Mouse (Mus musculus) G1E (cell line): ENCODE measurements around the gene Gm44965. TPM values are rescaled to one million over a fixed set of nuclear protein-coding genes. Genes with fewer than 3 reads are reported as not detected.

ENCODE experiments used
- ATAC-seq: 2 replicates; pipeline ENCODE4 v1.8.0; 2016; ENCODE audit warnings: mild to moderate bottlenecking; ENCODE audit not compliant: insufficient number of reproducible peaks, poor library complexity, low FRiP score, severe bottlenecking; ENCODE audit errors: extremely low read depth
- DNase-seq: peaks from one replicate; pipeline ENCODE4 v3.0.0; 2012; ENCODE audit warnings: low spot score
- H3K27me3 ChIP-seq: 2 replicates; pipeline ENCODE4 v1.6.1; 2012; ENCODE audit warnings: mild to moderate bottlenecking, low read length, inconsistent platforms; ENCODE audit not compliant: insufficient read depth
- H3K36me3 ChIP-seq: replicated peaks from 2 replicates; pipeline ENCODE3; 2012; ENCODE audit warnings: mild to moderate bottlenecking, inconsistent platforms
- H3K4me1 ChIP-seq: 2 replicates; pipeline ENCODE4 v1.6.1; 2012; ENCODE audit warnings: low read depth, low read length, inconsistent platforms, mixed read lengths; ENCODE audit not compliant: insufficient read depth
- H3K4me3 ChIP-seq: 2 replicates; pipeline ENCODE4 v1.5.1; 2012; ENCODE audit warnings: low read depth, mild to moderate bottlenecking, inconsistent platforms, low read length, moderate library complexity, mixed read lengths
- H3K9me3 ChIP-seq: replicated peaks from 2 replicates; pipeline ENCODE4 v1.6.1; 2012; ENCODE audit warnings: inconsistent platforms
- CTCF ChIP-seq: IDR thresholded peaks from 2 replicates; pipeline ENCODE4 v1.5.1; 2012; ENCODE audit warnings: low read depth, low read length, inconsistent platforms, mixed read lengths
- GATA1 ChIP-seq: IDR thresholded peaks from 2 replicates; pipeline ENCODE4 v1.6.1; 2012; ENCODE audit warnings: borderline replicate concordance, low read length, inconsistent platforms, mixed read lengths
- GATA2 ChIP-seq: IDR thresholded peaks from 2 replicates; pipeline ENCODE4 v1.6.1; 2012; ENCODE audit warnings: low read depth, low read length, inconsistent platforms, borderline replicate concordance
- POLR2AphosphoS5 ChIP-seq: IDR thresholded peaks from 2 replicates; pipeline ENCODE4 v1.6.1; 2012; ENCODE audit warnings: low read depth, low read length, inconsistent platforms; ENCODE audit not compliant: insufficient replicate concordance
- TAL1 ChIP-seq: conservative IDR thresholded peaks from 2 replicates; pipeline ENCODE4 v1.6.1; 2012; ENCODE audit warnings: low read depth, low read length, inconsistent platforms, mixed read lengths
- polyA plus RNA-seq: library from polyadenylated mRNA; stranded (reverse); fragments of >175 nt; gene quantifications from 2 replicates; pipeline ENCODE4 v1.2.3, GENCODE M21; 2012
- total RNA-seq, 2 experiments: library from RNA; stranded (forward) in 1 of 2; stranded (reverse) in 1 of 2; fragments of 200-1000 nt in 1 of 2; fragments of >200 nt in 1 of 2; fragmentation: Nextera tagmentation in 1 of 2; gene quantifications; 2 replicates each; pipeline ENCODE4 v1.2.3; 2014 to 2017

The Gm44965 gene
- total and polyA plus RNA-seq, 3 experiments: not detected

DNA sequence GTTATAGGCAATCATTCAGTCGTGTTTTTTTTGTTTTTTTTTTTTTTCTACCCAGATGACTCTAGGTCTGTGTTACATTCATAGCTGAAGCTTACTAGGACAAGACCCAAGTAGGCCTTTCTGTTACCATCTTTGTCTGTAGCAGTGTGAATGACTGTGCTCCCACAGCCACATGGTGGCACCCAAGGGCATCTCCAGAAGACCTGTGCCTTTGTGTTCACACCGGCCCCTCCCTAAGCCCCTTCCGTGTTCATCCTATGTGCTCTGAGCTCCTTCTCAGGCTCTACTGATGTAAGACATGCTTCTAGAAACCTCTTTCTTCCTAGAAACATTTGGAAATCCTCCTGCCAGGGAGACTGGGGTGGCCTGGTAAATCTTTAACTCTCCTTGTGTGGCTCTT is 53.3 kb downstream of the Gm44965 start, which contains the start of gene Gimap8:
TSS of gene Gimap8 (plus strand) at position 240 of the 400 bp plus-strand sequence.
- ATAC-seq (no peak), DNase-seq (no peak)
- no peak within 1 kb of the TSS for H3K4me3 ChIP-seq

DNA sequence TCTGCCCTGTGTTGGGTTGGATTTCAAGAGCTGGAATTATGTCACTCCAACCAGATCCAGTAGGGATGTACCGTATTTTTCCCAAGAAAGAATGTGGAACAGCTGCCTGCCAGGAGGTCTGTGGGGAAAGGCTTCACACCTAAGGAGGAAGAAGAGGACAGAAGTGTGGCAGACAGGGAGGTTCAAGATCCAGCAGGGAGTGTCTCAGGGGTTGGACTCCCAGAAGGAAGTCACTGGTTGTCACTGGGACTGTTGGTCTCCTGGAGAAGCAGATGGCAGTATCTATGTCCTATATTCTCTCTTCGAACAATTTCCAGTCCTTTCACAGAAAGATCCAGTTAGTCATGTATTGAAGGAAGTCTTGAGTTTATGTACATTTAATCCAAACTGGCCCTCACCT is 53.9 kb downstream of the Gm44965 start:
- ATAC-seq: no peak
- Histone ChIP-seq H3K4me3 (no peak overlapping the region), H3K36me3 (no peaks in the 10 kb centered on the region), H3K9me3 (no peaks in the 10 kb centered on the region), H3K4me1 (no peaks in the 10 kb centered on the region), H3K27me3 (peaks cover 9% of the 10 kb centered on the region)
- no peak for DNase-seq
- no peak for TF ChIP-seq POLR2AphosphoS5
- no peak for TF ChIP-seq TAL1
- TF ChIP-seq GATA1: no peak
- no peak for TF ChIP-seq CTCF
- TF ChIP-seq GATA2: no peak

More for the DNA sequence above, 53.3 kb downstream of the Gm44965 start, which contains the start of gene Gimap8:
- H3K36me3 ChIP-seq: no peaks in the 10 kb centered on the region
- H3K9me3 ChIP-seq: no peaks in the 10 kb centered on the region
- peaks cover 9% of the 10 kb centered on the region for H3K27me3 ChIP-seq
- TF ChIP-seq CTCF: no peak
- no peak for TF ChIP-seq GATA1
- no peak for TF ChIP-seq GATA2
- TF ChIP-seq TAL1: no peak
- no peak for TF ChIP-seq POLR2AphosphoS5
- H3K4me1 ChIP-seq: no peaks in the 10 kb centered on the region

DNA sequence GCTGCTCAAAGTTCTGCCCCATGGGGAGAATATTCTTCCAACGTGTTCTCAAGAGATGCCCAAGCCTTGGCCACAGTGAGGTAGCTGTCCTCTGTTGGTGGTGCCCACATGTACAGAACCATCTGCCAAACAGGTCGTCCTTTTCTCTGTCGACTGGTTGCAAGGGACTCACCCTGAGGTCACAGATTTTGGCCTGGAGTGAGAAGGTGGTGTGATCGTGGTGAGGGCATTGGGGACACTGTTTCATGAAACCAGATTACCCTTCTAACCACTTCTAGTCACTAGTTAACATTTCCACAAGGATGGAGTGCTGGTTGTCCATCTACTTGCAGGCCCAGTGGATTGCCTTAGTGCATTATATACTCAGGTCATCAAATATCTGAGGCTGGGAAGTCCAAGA is 55.0 kb downstream of the Gm44965 start:
- Histone ChIP-seq H3K4me3 (no peak overlapping the region), H3K27me3 (peaks cover 9% of the 10 kb centered on the region), H3K4me1 (no peaks in the 10 kb centered on the region), H3K36me3 (no peaks in the 10 kb centered on the region), H3K9me3 (no peaks in the 10 kb centered on the region)
- ATAC-seq: no peak
- TF ChIP-seq POLR2AphosphoS5 (no peak), GATA1 (no peak), GATA2 (no peak), TAL1 (no peak), CTCF (no peak)
- DNase-seq: no peak

DNA sequence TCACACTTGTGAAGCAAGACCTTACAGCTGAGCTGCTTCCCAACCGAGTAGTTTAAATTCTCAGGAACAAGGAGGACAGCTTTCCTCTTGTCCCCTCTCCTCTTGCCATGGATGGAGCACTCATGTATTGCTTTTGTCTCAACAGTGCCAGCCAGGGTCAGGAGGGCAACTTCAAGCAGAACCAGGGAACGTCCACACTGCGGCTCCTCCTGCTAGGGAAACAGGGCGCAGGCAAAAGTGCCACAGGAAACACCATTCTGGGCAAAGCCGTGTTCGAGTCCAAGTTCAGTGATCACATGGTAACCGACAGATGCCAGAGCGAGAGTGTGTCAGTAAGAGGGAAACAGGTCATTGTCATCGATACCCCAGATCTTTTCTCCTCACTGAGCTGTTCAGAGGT is 56.3 kb downstream of the Gm44965 start:
- H3K4me3 ChIP-seq: no peak overlapping the region
- H3K27me3 ChIP-seq: peaks cover 7% of the 10 kb centered on the region
- no peak for ATAC-seq
- H3K4me1 ChIP-seq: no peaks in the 10 kb centered on the region
- no peaks in the 10 kb centered on the region for H3K9me3 ChIP-seq
- TF ChIP-seq GATA2 (no peak), GATA1 (no peak), POLR2AphosphoS5 (no peak), TAL1 (no peak), CTCF (no peak)
- no peaks in the 10 kb centered on the region for H3K36me3 ChIP-seq
- DNase-seq: no peak

DNA sequence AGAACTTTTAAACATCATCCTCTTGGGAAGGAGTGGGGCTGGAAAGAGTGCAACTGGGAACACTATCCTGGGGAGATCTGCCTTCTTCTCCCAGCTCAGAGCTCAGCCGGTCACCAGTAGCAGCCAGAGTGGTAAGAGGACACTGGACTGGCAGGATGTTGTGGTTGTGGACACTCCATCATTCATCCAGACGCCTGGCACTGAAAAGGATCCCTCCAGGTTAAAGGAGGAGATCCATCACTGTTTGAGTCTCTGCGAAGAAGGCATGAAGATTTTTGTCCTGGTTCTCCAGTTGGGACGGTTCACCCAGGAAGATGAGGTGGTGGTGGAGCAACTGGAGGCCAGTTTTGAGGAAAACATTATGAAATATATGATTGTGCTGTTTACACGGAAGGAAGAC is 65.0 kb downstream of the Gm44965 start:
- no peak for TF ChIP-seq TAL1
- TF ChIP-seq POLR2AphosphoS5: no peak
- no peak for TF ChIP-seq CTCF
- no peak for TF ChIP-seq GATA2
- no peak for TF ChIP-seq GATA1
- peaks cover 9% of the 10 kb centered on the region for H3K27me3 ChIP-seq
- no peaks in the 10 kb centered on the region for H3K9me3 ChIP-seq
- H3K4me3 ChIP-seq: no peak overlapping the region
- no peaks in the 10 kb centered on the region for H3K4me1 ChIP-seq
- no peak for ATAC-seq
- no peak for DNase-seq
- H3K36me3 ChIP-seq: no peaks in the 10 kb centered on the region

DNA sequence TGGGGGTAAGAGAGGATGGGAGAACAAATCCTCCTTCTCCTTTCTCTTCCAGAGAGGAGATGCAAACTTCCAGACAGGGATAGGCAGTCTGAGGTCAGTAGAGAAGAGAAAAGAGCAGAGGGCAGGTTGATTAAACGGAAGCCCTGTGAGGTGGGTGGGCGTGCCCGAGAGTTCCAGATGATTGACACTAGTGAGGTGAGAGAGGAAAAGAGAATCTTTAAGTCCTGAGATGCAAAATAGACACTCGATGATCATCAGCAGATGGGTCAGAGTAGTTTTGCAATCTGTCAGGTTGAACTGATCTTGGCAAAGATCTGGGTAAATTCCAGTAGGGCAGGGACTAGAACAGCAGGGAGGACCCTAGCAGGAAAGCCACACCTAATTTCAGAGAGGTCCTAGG is 71.0 kb downstream of the Gm44965 start:
- Histone ChIP-seq H3K4me1 (no peaks in the 10 kb centered on the region), H3K36me3 (no peaks in the 10 kb centered on the region), H3K27me3 (peaks cover 16% of the 10 kb centered on the region), H3K4me3 (no peak overlapping the region), H3K9me3 (no peaks in the 10 kb centered on the region)
- no peak for DNase-seq
- no peak for TF ChIP-seq TAL1
- no peak for TF ChIP-seq GATA2
- no peak for TF ChIP-seq CTCF
- no peak for TF ChIP-seq GATA1
- no peak for TF ChIP-seq POLR2AphosphoS5
- no peak for ATAC-seq

DNA sequence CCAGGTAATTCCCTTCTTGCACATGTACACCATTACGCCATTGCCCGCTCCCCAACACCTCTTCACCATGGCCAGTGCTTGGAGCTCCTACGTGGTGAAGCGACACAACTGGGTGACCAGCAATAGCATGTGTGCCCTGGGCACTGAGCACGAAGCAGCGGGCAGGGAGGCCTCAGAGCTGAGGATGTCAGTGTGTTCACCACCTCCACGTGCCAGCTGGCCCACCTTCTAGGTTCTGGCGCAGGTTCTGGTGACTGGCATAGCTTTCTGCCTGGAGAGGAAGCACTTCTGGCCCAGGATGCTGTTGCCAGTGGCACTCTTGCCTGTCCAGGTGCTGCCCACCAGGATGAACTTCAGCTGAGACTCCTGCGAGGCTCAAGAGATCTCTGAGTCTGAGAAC is 71.7 kb downstream of the Gm44965 start:
- no peak for DNase-seq
- Histone ChIP-seq H3K27me3 (peaks cover 16% of the 10 kb centered on the region), H3K4me3 (no peak overlapping the region), H3K4me1 (no peaks in the 10 kb centered on the region), H3K36me3 (no peaks in the 10 kb centered on the region), H3K9me3 (no peaks in the 10 kb centered on the region)
- TF ChIP-seq GATA1 (no peak), POLR2AphosphoS5 (no peak), GATA2 (no peak), TAL1 (no peak), CTCF (no peak)
- no peak for ATAC-seq
